Mouse (Mus musculus) T-helper 1 cell (primary cell): ENCODE results near the gene Celf5.

ENCODE experiments used
- in situ Hi-C: fragments of 300-600 bp; cut with MboI, MseI; formaldehyde crosslinking; loops from one replicate; pipeline ENCODE4 v1.15.1; 2025; ENCODE audit warnings: high pct_unique_total_duplicates

The Celf5 gene

GRCm38 (mm10) chr10:81427327-81427726 is 55.2 kb downstream of the Celf5 start:
- in situ Hi-C loops, result no loop called here

- in situ Hi-C loops, result no loop called here
Observed at GRCm38 (mm10) chr10:81426897-81427296, 55.6 kb downstream of the Celf5 start.

- in situ Hi-C loops, result no loop called here
Observed at GRCm38 (mm10) chr10:81426081-81426671, 56.3 kb downstream of the Celf5 start.

GRCm38 (mm10) chr10:81425236-81425850 is 57.2 kb downstream of the Celf5 start:
- in situ Hi-C loops, result no loop called here

- in situ Hi-C loops, result no loop called here
Observed at GRCm38 (mm10) chr10:81424246-81425051, 58.1 kb downstream of the Celf5 start.

- in situ Hi-C loops, result no loop called here
Observed at GRCm38 (mm10) chr10:81423476-81424245, 58.8 kb downstream of the Celf5 start.

GRCm38 (mm10) chr10:81422661-81423217 is 59.8 kb downstream of the Celf5 start:
- in situ Hi-C loops, result no loop called here

GRCm38 (mm10) chr10:81422191-81422590 is 60.3 kb downstream of the Celf5 start:
- in situ Hi-C loops, result no loop called here

GRCm38 (mm10) chr10:81421797-81422100 is 60.8 kb downstream of the Celf5 start:
- in situ Hi-C loops, result no loop called here

- in situ Hi-C loops, result no loop called here
Observed at GRCm38 (mm10) chr10:81421041-81421796, 61.3 kb downstream of the Celf5 start.

GRCm38 (mm10) chr10:81420191-81420767 is 62.2 kb downstream of the Celf5 start:
- in situ Hi-C loops, result no loop called here

GRCm38 (mm10) chr10:81419111-81419928 is 63.2 kb downstream of the Celf5 start:
- in situ Hi-C loops, result no loop called here

- in situ Hi-C loops, result no loop called here
Observed at GRCm38 (mm10) chr10:81418216-81419070, 64.1 kb downstream of the Celf5 start.

- in situ Hi-C loops, result no loop called here
Observed at GRCm38 (mm10) chr10:81417227-81418215, 65.0 kb downstream of the Celf5 start.

GRCm38 (mm10) chr10:81416581-81417226 is 65.8 kb downstream of the Celf5 start:
- in situ Hi-C loops, result no loop called here

GRCm38 (mm10) chr10:81415549-81416310 is 66.8 kb downstream of the Celf5 start:
- in situ Hi-C loops, result no loop called here
